Mouse (Mus musculus) thymus, adult 2 months (tissue): ENCODE measurements around the gene Plg. TPM values are rescaled to one million over a fixed set of nuclear protein-coding genes. Genes with fewer than 3 reads are reported as not detected.
A peak's percentile ranks its signal among the peaks of the same experiment; 100 is the strongest.

ENCODE experiments used
- DNase-seq: peaks from one replicate; pipeline ENCODE4 v3.0.0; 2021
- H3K27ac ChIP-seq: fragments of 200-500 bp; 2 replicates; pipeline ENCODE4 v1.5.1; 2012; ENCODE audit warnings: low read length, control low read depth; ENCODE audit not compliant: control insufficient read depth, insufficient read depth
- H3K27me3 ChIP-seq: fragments of 200-500 bp; 2 replicates; pipeline ENCODE4 v1.6.1; 2012; ENCODE audit warnings: mild to moderate bottlenecking, low read length, moderate library complexity, mixed read lengths; ENCODE audit not compliant: control insufficient read depth, insufficient read depth
- H3K36me3 ChIP-seq: fragments of 200-500 bp; 2 replicates; pipeline ENCODE4 v1.6.1; 2012; ENCODE audit warnings: mild to moderate bottlenecking, low read length, moderate library complexity; ENCODE audit not compliant: control insufficient read depth, insufficient read depth
- H3K4me1 ChIP-seq: fragments of 200-500 bp; replicated peaks from 2 replicates; pipeline ENCODE4 v1.6.1; 2012; ENCODE audit warnings: low read length; ENCODE audit not compliant: control insufficient read depth, insufficient read depth
- H3K4me3 ChIP-seq: fragments of 200-500 bp; 2 replicates; pipeline ENCODE4 v1.5.1; 2012; ENCODE audit warnings: mild to moderate bottlenecking, low read length, control low read depth, moderate library complexity; ENCODE audit not compliant: control insufficient read depth, insufficient read depth
- CTCF ChIP-seq: fragments of 200-500 bp; IDR thresholded peaks from 2 replicates; pipeline ENCODE4 v1.5.1; 2012; ENCODE audit warnings: mild to moderate bottlenecking, control low read depth, low read length, moderate library complexity, borderline replicate concordance; ENCODE audit not compliant: control insufficient read depth, poor library complexity, insufficient read depth; ENCODE audit errors: extremely low read depth
- POLR2A ChIP-seq: fragments of 200-500 bp; IDR thresholded peaks from 2 replicates; pipeline ENCODE4 v1.6.1; 2012; ENCODE audit warnings: mild to moderate bottlenecking, low read length, control low read depth, moderate library complexity; ENCODE audit not compliant: control insufficient read depth, poor library complexity, insufficient read depth; ENCODE audit errors: extremely low read depth
- WGBS: fragments of 180-500 bp; shearing (Covaris S2); methylation state at CpG from one replicate; pipeline ENCODE4 v1.1.7; 2018; 5-methylcytosine and 5-hydroxymethylcytosine counted together
- polyA plus RNA-seq: library from polyadenylated mRNA; depleted of rRNA; stranded (reverse); fragments of >200 nt; gene quantifications from 2 replicates; pipeline ENCODE4 v1.2.3, GENCODE M21; 2012

Gene Plg
- polyA plus RNA-seq, 1 experiment: 0.05 TPM

GRCm38 (mm10) chr17:12409346-12409944, 31.0 kb downstream of the Plg start:
- WGBS: 83% methylated on average over 11 of the region's 11 CpGs
- peak overlapping the region; percentile 62; the same call in 1 of the 2 replicates for H3K27ac ChIP-seq
- no peak overlapping the region for H3K4me3 ChIP-seq
- no peak for DNase-seq
- no peaks in the 10 kb centered on the region for H3K27me3 ChIP-seq
- TF ChIP-seq CTCF (no peak), POLR2A (no peak)
- H3K4me1 ChIP-seq: peaks cover 4% of the 10 kb centered on the region; the same call in 1 of the 2 replicates
- no peaks in the 10 kb centered on the region for H3K36me3 ChIP-seq

- TF ChIP-seq POLR2A: no peak
- no peak for DNase-seq
- WGBS: 89% methylated on average over 10 of the region's 10 CpGs
- Histone ChIP-seq H3K36me3 (no peaks in the 10 kb centered on the region), H3K4me3 (no peak overlapping the region), H3K4me1 (peaks cover 4% of the 10 kb centered on the region), H3K27ac (no peak overlapping the region), H3K27me3 (no peaks in the 10 kb centered on the region)
Measured at GRCm38 (mm10) chr17:12412181-12412890, 33.9 kb downstream of the Plg start.

GRCm38 (mm10) chr17:12412891-12413237, 34.5 kb downstream of the Plg start:
- TF ChIP-seq POLR2A: no peak
- TF ChIP-seq CTCF: no peak
- WGBS: 86% methylated on average over 3 of the region's 3 CpGs

GRCm38 (mm10) chr17:12415031-12415735, 36.8 kb downstream of the Plg start:
- H3K4me3 ChIP-seq: no peak overlapping the region
- WGBS: 65% methylated on average over 15 of the region's 15 CpGs
- no peak for TF ChIP-seq POLR2A
- no peak for TF ChIP-seq CTCF
- no peak overlapping the region for H3K27ac ChIP-seq
- H3K36me3 ChIP-seq: no peaks in the 10 kb centered on the region
- peaks cover 5% of the 10 kb centered on the region; the same call in 1 of the 2 replicates for H3K4me1 ChIP-seq
- no peaks in the 10 kb centered on the region for H3K27me3 ChIP-seq
- no peak for DNase-seq

More at GRCm38 (mm10) chr17:12412891-12413237, 34.5 kb downstream of the Plg start:
- H3K36me3 ChIP-seq: no peaks in the 10 kb centered on the region
- peaks cover 4% of the 10 kb centered on the region for H3K4me1 ChIP-seq
- H3K27ac ChIP-seq: no peak overlapping the region
- no peak overlapping the region for H3K4me3 ChIP-seq
- no peak for DNase-seq
- H3K27me3 ChIP-seq: no peaks in the 10 kb centered on the region

- WGBS: 78% methylated on average over 5 of the region's 5 CpGs
- no peak overlapping the region for H3K27ac ChIP-seq
- DNase-seq: no peak
- H3K4me1 ChIP-seq: peaks cover 5% of the 10 kb centered on the region; the same call in 1 of the 2 replicates
- TF ChIP-seq CTCF (no peak), POLR2A (no peak)
- no peaks in the 10 kb centered on the region for H3K27me3 ChIP-seq
- H3K4me3 ChIP-seq: no peak overlapping the region
- H3K36me3 ChIP-seq: no peaks in the 10 kb centered on the region
Measured at GRCm38 (mm10) chr17:12415741-12416140, 37.3 kb downstream of the Plg start.

GRCm38 (mm10) chr17:12416250-12416895, 38.0 kb downstream of the Plg start:
- peak; percentile 80 for DNase-seq
- no peak overlapping the region for H3K4me3 ChIP-seq
- 53% methylated on average over 6 of the region's 6 CpGs for WGBS
- H3K27ac ChIP-seq: no peak overlapping the region
- no peak for TF ChIP-seq POLR2A
- TF ChIP-seq CTCF: no peak
- H3K27me3 ChIP-seq: no peaks in the 10 kb centered on the region
- H3K36me3 ChIP-seq: no peaks in the 10 kb centered on the region
- H3K4me1 ChIP-seq: peaks cover 5% of the 10 kb centered on the region; the same call in 1 of the 2 replicates
